Mouse (Mus musculus) left cerebral cortex, postnatal 25 days (tissue): Measurements from ENCODE around the gene Gast. TPM values are rescaled to one million over a fixed set of nuclear protein-coding genes. Genes with fewer than 3 reads are reported as not detected.
"Not testable (repeated sequence)": the region's sequence is repeated elsewhere in the genome, so short reads cannot be mapped to it uniquely, and the experiment has no call there.

Experiments used
- DNase-seq, 2 experiments: peaks; one replicate each; pipeline ENCODE4 v3.0.0; 2022; ENCODE audit warnings: low spot score in 2 of 2, mixed read lengths in 1 of 2
- intact Hi-C: fragments of 180-260 bp; cut with DNase I; formaldehyde crosslinking; loops from one replicate; pipeline ENCODE4 v1.15.1; 2025
- total RNA-seq, 2 experiments: library from RNA; stranded (reverse); gene quantifications; 2 replicates each; pipeline ENCODE4 v1.2.3; 2021

The Gast gene
- total RNA-seq, result not detected

DNA sequence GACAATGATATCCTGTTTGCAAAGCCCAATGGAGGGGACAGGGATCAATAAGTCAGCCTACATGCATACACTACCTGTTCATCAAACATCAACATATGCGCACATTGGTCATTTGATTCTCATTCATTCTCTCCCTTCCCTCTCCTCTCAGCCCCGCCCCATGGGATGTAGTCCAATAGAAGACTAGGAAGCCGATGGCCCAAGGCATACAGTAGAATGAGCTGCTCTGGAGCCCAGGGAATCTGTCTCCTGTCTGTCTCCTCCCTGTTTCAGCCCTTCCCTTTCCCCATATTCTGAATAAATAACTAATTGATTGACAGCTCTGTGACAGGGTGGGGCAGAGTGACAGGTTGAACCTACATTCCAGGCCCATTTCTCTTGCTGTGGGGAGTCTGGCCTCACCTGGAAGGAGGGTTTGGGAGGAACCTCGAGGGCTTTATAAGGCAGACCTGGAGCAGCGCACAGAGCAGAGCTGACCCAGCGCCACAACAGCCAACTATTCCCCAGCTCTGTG is at the start of gene Gast:
Gene Gast, plus strand, starts transcription at position 464 of the 514 bp plus-strand sequence.
- no peak for DNase-seq
- intact Hi-C loops, result no loop called here

DNA sequence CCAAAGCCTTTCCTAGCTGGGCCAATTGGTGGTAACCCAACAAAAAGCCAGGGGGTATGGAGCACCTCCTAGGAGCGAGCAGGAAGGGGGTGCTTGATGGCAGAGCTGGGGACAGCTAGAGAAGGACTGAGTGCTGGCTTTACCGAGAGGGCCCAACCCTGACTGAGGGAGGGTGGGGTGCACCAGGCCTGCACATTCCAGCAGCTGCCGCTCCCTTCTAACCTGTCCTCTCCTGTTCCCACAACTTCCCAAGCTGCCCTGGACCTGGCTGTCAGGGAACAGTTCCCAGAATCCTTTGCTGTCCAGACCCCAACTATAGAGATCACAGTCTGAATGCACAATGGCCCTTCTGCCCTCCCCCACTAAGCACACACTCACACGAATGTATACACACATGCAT is 49.2 kb upstream of the Gast start:
- DNase-seq, result no peak
- intact Hi-C loops, result loop anchor here (5.0 to 10.0 kb wide), 2 partner anchors 280 to 903 kb away; no protein-coding TSS in a partner anchor

DNA sequence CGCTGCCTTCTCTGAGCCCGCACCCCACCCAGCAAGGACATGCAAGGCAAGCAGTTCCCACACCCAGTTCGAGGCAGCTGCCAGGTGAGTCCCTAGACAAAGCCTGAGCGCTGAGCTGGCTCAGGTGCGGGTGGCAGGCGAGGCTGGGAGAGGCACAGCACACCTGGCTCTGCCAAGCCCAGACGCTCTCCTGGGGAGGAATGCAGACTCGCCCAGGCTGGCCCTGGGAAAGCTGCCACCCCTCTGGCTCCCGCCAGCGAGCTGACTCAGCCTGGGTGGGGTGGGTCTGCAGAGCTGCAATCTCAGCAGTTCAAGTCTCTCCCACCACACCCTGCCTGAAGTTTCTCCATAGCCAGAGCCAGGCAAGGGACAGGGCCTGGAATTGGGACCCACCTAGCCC is 47.2 kb upstream of the Gast start:
- no peak for DNase-seq

DNA sequence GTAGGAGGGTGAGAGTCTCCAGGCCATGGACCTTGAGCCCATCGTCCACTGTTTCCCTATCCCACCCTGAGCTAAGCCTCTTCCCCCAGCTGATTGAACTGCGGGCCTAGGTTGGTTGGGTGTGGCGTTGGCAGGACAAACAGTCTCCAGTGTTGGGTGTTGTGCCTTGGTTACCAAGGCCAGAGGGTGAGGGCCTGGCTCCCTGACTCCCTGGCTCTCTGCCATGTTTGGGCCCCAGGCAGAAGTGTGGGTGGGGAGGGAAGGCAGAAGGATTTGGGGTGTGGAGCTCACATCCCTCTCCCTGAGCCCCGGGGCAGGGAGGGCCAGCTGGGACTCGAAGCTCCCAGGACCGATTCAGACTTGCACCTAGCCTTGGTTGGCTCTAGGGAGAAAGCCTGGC is 45.3 kb upstream of the Gast start:
- no peak for DNase-seq
- intact Hi-C loops, result loop anchor here (10.0 kb wide), 1 partner anchor 284 kb away; no protein-coding TSS in a partner anchor

More for the DNA sequence above, 47.2 kb upstream of the Gast start:
- intact Hi-C loops, result loop anchor here (10.0 kb wide), 1 partner anchor 282 kb away; no protein-coding TSS in a partner anchor

DNA sequence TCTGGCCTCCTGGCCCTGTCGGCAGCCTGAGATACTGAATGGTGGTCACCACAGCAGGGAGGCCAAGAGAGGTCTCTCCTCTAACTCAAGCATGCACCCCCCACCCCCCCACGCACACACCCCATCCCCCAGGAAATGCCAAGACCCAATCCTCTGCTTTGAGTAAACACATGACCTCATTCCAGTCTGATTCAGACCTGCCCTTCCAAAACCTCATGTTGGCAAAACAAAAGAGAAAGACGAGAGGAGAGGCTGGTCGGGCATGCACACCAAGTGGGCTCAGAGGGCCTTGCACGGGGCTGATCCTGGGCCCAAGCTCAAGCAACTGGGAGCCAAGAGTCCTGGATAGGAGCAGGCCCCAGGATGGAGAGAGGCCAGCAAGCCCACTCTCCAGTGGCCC is 44.0 kb upstream of the Gast start:
- intact Hi-C loops, result no loop called here
- DNase-seq, result no peak

DNA sequence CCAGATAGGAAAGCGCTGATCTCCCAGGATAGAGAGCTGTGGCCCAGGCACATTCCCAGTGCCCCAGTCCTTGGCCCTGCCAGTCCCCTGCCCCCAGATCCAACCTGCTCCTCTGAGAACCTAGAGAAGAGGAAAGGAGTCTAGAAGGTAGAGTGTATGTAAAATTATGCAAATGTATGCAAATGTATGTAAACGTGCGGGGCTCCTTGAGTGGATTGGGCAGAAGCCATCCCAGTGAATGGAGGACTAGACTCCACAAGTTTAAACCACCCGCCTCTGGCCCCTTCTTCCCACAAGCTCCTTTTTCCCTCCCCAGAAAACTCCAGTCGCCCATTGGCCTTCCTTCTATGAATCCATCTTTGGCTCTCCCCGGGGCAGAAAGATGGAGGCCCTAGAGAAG is 41.3 kb upstream of the Gast start:
- intact Hi-C loops, result no loop called here

DNA sequence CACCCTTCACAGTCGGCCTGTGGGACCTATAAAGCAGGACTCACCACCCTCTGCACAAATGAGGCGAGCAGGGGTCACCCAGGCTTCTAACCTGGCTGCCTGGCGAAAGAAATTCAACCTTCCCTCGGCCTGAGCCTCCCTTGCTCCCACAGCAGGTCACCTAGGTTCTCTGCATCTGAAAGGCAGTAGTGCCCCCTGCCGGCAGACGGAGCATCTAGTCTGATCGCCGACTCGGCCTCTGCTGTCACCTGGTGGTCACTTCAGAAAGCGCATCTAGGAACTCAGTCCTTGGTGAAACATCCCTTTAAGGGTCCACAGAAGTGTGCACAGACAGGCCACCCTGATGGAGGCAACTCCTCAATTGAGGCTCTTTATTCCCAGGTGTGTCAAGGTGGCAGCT is 38.9 kb upstream of the Gast start:
- DNase-seq, result peak; percentile 66 to 75
- intact Hi-C loops, result loop anchor here (1.0 to 5.0 kb wide), 3 partner anchors 128 to 883 kb away; no protein-coding TSS in a partner anchor

More for the DNA sequence above, 41.3 kb upstream of the Gast start:
- no peak for DNase-seq

DNA sequence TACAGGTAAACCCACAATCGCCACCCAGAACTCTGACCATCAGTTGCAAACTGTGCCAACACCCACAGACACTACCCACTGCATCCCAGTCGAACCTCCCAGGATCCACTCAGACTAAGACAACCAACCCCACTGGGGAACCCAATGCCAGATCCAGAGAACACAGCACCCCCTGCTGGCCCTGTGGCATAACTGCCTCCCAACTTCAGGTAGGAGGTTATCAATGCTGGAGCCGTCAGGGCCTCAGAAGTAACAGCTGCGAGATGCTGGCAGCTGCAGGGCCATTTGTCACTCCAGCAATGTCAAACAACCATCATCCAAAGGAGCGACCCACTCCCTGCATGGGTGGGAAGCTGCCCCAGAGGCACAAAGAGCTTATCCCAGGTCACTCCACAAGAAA is 36.4 kb upstream of the Gast start:
- intact Hi-C loops, result loop anchor here (2.0 to 5.0 kb wide), 4 partner anchors 130 to 987 kb away; no protein-coding TSS in a partner anchor
- DNase-seq, result no peak

DNA sequence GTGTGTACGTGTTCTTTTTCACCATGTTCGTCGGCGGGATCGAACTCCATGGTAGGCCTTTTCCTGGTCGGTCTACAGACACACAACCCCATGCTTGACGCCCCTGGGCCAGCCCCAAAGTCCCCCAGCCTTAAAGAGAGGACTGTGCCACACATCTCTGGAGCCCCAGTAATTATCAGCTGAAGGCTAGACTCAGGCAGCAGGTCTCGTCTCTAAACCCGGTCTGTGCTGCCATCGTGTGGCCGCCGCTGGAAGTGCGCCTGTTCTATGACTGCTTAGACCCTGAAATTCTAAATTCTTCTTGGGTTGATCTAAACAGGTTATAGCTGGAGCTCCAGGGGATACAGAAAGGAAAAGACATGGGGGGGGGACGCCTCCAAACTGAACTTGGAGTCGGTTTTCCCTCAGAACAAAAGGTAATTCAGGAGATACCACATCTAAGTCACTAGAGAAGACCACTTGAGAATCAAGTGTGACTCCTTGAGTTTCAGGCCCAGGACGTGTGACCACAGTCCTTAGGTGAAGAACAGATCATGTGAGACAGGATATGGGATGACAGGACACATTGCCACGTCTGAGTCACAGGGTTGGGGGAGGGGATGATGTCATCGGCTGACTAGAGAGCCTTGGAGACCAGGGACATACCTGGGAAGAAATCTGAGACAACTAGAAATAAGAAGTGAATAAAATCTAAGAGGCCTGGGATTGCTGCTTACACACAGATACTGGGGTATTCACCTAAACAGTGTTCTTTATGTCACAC is 35.8 kb upstream of the Gast start:
- intact Hi-C loops, result loop anchor here (2.0 to 5.0 kb wide), 3 partner anchors 131 to 988 kb away; no protein-coding TSS in a partner anchor
- DNase-seq, result peak; percentile 80 to 86

DNA sequence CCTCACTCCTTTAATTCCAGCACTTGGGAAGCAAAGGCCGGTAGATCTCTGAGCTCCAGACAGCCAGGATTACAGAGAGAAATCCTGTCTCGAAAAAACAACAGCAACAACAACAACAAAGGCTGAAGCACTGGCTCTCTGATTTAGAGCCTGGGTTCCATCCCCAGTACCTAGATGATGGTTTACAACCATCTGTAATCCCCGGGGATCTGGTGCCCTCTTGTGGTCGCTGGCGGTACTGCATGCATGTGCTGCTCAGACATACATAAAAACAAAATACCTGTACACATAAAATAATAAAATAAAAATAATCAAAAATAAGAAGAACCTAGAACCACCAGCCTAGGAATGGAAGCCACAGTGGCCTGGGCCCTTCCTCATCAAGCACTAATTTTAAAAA is 33.9 kb upstream of the Gast start:
- DNase-seq, result peak; percentile 37 to 48
- intact Hi-C loops, result loop anchor here (10.0 kb wide), 1 partner anchor 1315 kb away; the partner anchor contains the start of gene Gjd3

DNA sequence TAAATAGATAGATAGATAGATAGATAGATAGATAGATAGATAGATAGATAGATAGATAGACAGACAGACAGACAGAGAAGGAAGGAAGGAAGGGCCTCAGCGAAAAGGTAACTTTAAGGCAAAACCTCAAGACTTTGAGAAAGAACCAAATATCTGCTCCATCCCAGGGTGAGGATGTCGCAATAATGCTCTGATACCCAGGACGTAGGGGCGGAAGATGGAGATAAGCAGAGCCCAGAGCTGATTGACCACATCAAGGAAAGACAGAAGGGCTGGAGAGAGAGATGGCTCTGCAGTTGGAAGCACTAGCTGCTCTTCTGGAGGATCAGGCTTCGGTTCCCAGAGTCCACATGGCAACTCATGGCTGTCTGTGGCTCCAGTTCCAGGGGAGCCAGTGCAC is 32.9 kb upstream of the Gast start:
- intact Hi-C loops, result loop anchor here (10.0 kb wide), 1 partner anchor 1316 kb away; the partner anchor contains the start of gene Gjd3
- DNase-seq, result no peak

DNA sequence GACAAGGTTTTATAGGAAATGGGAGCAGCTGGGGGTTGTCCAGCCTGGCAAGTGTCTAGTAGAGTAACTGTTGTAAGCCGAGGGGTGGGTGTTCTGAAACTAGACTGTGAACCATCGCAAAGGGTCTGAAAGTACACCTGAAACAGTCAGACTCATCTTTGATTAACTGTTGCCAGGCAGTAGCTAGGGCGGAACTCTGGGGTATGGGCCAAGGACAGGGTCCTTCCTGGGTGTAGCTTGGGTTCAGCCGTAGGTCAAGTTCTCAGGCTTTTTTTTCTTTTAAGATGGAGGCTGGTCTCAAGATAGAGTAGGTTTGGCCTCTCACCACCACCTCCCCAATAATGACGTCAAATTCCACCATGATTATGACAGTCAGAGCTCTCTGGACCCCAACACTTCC is 26.3 kb upstream of the Gast start:
- intact Hi-C loops, result loop anchor here (10.0 kb wide), 1 partner anchor 1323 kb away; the partner anchor contains the start of gene Gjd3
- no peak for DNase-seq

DNA sequence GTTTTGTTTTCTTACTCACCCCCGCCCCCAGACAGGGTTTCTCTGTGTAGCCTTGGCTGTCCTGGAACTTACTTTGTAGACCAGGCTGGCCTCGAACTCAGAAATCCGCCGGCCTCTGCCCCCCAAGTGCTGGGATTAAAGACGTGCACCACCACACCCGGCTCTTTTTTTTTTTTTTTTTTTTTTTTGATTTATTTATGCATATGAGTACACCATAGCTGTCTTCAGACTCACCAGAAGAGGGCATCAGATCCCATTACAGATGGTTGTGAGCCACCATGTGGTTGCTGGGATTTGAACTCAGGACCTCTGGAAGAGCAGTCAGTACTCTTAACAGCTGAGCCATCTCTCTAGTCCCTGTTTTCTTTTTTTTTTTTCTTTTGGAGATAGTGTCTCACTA is 25.5 kb upstream of the Gast start:
- not testable (repeated sequence) for DNase-seq
- intact Hi-C loops, result loop anchor here (10.0 kb wide), 1 partner anchor 1324 kb away; the partner anchor contains the start of gene Gjd3

DNA sequence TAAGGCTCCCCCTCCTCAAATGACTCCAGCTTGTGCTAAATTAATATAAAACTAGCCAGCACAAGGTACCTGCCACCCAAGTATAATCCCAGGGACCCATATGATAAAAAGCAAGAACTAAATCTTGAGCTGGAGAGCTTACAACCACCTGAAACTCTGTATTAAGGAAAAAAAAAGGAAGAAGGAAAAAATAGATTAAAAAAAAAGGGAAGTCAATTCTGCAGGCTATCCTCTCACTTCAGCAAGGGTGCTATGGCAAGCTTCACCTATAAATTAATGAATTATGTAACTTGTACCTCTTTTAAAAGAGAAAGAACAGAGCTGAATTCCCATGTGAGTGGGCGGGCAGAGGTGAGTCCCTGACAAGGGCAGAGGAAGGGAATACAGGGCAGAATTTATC is 22.6 kb upstream of the Gast start:
- DNase-seq, result no peak
- intact Hi-C loops, result no loop called here

DNA sequence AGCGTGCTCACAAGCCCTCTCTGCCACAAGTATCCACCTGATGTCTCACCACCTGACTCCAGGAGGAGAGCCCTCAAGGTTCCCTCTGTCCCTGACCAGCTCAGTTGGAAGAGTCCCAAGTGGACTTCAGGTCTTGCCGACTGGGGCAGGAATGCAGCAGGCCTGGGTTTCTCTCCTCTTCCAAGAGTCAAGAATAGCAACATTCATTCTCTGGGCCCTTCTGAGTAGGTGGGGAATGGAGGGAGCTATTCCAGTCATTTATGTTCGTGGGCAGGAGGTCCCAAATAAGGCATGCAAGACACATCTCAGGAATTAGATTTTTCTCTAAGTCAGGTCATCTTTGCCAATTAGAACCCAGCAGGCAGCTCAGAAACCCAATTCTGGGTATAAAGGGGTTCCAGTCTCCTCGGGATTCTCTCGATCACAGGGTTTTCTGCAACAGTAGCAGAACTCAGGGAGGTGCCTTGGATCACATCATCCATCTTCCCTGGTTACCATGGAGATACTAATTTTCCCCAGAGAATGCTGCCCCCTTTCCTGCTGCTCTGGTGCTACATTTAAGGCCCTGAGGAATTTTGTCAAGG is 22.0 kb upstream of the Gast start:
- intact Hi-C loops, result no loop called here

DNA sequence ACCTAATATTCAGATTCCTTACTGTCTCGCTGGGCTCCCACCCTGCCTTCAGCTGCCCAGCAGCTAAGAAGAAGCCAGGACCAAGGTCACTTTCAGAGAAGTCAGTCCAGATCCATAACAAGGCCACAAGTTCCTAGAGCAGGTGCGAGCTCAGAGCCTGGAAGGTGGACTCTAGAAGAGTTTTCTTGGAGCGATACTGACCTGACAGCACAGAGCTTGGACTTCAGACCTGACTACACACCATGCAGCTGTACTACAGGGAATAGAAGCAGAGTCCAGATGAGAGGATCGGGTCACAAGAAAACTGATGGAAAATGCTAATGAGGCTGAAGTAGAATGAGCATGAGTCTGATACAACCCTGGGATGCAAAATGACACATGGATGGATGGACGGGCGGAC is 20.8 kb upstream of the Gast start:
- intact Hi-C loops, result no loop called here
- DNase-seq, result no peak

More for the DNA sequence above, 22.0 kb upstream of the Gast start:
- peak; percentile 53 to 89 for DNase-seq

DNA sequence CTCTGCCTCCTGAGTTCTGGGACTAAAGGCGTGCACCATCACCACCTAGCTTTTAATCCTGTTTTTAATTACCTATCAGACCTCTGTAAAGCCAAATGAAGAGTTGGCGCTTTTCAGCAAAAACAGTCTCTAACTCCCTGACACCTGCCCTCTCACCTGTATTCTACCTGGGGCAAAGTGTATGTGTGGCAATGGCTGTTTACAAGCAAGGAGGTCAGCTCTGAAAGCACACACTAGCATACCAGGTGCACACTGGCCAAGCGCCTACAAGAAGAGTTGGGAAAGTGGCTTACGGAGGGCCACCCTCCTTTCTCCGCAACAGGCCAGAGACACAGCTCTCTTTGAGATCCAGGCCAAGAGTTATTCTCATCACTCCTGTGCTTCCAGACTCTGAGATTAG is 18.8 kb upstream of the Gast start:
- intact Hi-C loops, result no loop called here
- DNase-seq, result no peak

DNA sequence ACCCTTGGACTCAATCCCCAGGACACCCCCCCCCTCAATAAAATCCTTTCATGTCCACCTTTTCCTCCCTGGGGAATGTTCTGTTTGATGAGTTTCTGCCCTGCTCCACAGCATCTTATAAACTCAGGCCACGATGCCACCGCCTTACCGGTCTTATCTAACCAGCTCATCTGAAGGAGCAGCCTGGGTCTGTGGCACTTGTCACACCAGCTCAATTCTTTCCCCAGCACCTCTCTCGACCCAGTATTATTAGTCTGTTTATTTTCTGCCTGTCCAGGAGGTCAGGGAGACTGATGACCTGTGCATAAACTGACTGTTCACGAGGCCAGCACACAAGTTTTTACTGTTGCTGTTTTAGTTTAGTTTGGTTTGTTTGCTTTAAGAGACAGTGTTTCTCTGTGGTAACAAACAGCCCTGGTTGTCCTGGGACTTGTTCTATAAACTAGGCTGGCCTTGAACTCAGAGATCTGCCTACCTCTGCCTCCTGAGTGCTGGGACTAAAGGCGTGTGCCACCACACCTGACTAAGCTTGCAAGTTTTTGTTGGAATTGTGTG is 16.3 kb upstream of the Gast start:
- intact Hi-C loops, result no loop called here
- no peak for DNase-seq

DNA sequence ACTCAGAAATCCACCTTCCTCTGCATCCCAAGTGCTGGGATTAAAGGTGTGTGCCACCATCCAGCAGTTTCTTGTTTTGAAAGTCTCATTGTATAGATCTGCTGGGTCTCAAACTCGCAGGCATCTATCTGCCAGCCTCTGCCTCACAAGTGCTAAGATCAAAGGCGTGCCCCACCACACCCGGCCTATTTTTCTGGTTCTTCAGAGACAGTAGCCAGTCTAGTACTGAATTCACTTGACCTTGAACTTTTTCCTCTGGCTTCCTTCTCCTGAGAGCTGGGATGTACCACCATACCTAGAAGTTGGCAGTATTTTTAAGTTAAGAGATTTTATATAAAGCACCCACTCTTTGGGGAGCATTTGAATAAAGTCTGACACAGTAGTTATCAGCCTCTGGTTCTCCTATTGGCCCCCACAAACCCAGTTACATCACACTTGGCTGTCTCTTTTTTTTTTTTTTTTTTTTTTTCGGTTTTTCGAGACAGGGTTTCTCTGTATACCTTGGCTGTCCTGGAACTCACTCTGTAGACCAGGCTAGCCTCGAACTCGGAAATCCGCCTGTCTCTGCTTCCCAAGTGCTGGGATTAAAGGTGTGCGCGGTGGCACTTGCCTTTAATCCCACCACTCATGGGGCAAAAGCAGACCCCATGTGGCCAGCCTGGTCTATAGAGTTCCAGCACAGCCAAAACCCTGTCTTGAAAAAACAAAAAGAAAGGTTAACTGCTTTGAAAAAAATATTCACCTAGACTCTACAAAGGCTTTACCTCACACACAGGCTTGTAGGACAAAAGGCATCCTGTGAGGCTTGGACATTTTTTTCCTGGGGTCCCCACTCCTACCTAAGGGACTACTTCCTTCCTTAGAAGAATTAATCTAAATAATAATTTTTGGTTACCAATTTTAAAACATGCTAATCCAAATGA is 15.4 kb upstream of the Gast start:
- intact Hi-C loops, result no loop called here
- no peak for DNase-seq
